Mouse (Mus musculus) ovary, postnatal 10 days (tissue): Measurements from ENCODE around the gene Pik3r1.

Source experiments
- DNase-seq: peaks from one replicate; pipeline ENCODE4 v3.0.0; 2022; ENCODE audit warnings: low spot score

The Pik3r1 gene

DNA sequence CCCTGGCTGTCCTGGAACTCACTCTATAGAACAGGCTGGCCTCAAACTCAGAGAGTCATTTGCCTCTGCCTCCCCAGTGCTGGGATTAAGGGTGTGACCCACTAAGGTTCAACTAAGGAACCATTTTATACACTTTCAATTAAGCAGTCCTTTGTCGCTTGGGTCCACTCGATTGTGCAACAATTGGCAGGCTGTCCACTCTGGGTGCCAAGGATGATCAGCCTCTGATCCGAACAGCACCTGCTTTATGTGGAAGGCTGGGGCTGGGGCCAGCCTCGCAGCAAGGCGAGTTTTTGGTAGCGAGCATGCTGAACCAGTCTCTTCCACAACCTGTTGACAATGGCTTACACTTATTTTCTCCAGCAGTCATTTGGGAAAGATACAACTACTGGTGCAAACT, 29.2 kb downstream of the Pik3r1 start:
- no peak for DNase-seq

DNA sequence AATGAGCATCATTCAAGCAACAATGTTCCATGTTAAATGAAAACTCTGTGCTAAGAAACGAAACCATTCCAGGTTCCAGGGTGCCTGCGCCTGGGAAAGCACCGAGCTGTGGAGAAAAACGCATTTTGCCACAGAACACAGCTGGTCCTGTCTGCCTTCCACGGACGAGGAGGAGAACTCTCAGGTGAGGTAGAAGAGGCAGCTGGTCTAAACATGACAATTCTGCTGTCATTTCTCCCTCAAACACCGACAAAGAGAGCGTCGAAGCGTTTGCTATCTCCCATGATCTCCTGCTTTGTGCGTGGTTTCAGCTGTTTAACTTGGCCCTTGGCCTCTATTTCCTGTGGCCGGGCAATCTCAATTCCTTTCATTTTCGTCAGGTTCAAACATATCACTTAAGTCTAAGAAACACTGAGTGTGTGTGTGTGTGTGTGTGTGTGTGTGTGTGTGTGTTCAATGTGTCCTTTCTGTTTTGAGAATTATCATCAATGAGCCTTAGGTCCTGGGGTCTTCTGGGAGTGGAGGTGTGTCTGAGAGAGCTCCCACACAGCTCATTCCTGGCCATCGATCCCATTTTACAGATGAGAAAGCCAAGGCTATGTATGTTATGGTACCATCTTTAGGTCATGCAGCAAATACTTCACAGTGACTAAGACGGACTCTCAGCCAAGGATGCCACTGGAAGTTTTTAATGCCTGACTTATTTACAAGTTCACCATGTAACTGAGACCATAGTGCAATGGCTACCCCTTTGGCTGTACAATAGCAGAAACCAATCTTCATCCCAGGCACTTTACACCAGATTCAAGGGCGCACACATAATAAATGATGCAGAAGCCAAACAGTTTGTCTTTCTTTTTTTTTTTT, 31.3 kb downstream of the Pik3r1 start:
- DNase-seq = no peak

DNA sequence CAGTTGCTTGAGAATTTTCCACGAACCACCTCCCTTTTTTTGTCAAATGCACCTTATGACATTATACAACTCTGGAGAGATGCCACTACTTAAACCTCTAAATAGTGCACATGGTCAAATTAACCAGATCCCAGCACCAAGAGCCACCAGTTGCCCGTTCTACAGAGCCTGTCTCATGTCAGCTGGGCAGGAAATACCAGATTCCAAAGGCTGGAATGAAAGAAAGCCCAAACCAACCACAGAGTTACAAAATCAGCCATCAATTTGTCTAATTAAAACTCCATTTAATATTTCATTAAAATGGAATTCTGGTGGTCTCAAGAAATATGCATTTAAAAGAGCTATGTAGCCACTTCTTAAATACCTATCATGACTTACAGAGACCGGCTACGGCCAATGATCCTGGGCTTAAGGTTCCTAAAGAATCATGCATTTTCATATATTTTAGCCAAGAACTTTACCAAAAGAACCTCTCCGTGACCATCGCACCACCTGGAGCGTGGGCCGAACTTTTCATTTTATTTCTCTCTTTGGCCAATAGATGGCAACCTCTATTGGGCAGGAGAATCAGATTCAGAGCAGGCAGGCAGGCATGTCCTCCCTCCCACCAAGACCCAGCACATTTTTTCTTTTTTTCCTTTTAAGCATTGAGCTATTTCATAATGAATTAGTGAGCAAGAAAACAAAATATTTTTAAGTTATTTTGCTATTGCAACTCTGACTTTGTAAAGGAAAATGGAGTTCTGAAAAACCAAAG, 32.5 kb downstream of the Pik3r1 start:
- DNase-seq = no peak

DNA sequence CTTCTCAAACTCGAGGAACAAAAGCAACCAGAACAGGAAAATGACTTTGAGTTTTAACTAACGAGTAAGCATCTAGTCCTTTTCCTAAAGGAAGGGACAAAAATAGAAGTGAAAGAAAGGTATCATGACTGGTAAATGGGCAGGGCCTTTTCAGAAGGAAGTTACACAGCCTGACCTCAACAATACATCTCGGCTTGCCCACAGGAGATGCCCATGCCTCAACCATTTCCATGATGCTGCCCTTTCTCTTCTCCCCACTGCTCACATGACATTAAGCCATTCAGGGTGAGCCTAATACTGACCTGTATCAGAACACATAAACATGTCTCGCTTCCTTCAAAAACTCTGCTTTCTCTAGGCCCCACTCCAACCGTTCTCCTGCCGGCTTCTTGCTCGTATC, 33.8 kb downstream of the Pik3r1 start:
- DNase-seq = no peak

DNA sequence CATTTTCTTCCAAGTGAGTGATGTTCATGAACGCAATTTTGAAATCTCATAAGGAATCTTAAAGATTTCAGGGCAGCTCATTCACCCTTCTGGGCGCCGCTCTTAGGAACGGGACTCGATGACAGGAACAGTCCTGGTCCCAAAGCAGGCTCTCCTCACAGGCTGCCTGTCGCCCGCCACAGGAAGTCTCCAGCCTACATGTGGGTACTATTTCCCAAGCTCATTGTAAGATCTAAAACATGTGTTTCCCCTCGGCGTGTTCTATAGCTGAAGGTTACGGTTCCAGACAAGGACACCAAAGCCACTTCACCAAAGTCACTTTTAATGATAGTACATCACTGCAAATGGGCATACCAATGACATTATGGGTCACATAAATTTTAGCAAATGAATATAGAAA, 35.3 kb downstream of the Pik3r1 start:
- no peak for DNase-seq

DNA sequence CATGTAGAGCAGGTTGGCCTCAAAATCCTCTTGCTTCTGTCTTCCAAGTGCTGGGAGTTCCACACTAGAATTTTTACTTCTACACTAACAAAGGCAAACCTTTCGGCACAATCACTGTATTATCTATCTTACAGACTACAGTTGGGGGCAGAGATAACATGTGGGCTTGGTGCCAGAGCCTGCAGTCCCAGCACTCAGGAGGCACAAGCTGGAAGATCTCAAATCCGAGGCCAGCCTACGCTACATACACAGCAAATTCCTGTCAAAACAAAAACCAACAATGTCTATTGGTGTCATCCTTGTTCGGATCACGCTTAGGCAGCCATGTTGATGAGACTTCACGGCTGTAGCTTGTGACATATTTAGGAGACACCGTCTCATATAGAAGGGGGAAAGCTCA, 36.2 kb downstream of the Pik3r1 start:
- DNase-seq = no peak

DNA sequence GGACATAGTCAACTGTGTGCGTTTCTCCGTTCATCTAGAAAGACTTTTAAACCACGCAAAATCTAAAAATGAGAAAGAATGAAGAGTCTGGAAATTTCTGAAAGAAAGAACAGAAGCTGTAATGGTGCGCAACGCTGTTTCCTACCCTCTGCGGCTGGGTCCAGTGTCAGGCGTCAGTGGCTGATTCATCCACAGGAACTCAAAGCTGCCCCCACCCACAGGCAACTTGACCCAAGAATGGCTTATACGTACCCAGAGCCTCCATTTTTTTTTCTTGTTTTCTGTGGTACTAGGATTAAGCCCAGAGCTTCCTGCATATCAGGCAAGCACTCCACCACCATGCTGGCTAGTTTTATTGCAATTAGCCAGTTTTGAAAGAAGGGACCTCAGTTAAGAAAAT, 37.7 kb downstream of the Pik3r1 start:
- no peak for DNase-seq

DNA sequence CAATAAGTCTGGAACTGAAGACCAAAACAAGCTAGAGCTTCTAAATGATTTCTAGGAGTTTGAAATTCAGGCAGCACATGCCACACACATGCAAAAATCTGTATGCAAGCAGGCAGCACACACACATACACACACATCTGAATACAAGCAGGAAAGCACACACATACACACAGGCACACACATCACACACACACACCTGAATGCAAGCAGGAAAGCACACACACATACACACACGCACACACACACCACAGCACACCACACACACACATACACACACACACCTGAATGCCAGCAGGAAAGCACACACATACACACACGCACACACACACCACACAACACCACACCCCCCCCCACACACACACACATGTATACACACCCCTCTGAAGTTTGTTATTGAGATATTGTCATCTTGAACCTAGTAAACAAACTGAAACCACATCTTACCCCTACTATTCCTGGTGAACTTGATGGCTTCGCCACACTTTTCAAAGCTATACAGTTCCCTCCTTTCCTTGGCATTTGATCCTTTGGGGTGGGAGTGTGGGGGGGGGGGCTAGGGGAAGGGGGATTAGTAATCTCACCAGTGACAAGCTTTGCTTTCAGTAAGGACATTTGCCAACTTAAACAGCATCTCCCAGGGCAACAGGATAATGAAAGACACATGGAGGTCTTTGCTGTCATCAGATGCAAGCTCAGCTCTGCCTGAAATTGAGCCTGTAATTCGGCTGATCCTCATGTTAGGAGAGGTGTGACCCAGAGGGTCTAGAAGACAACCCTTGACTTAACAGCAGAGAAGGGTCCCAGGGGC, 38.6 kb downstream of the Pik3r1 start:
- no peak for DNase-seq

DNA sequence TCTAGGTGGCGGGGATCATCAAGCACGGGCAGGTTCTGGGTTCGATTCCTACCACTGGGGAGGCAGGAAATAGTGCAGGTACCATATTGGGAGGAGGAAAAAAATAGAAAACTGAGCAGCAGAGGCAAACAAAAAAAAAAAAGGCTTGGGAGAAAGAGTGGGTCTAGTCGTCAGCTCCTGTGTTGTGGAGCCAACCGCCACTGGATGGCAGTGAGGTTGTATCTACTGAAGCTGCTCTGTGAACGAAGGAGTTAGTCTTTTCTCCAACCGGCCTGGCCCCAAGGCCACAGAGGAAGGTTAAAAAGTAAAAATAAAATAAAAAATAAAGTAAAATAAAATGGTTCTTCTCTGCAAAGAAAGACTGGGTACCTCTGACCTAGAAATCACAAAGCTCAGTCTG, 39.2 kb downstream of the Pik3r1 start:
- no peak for DNase-seq

DNA sequence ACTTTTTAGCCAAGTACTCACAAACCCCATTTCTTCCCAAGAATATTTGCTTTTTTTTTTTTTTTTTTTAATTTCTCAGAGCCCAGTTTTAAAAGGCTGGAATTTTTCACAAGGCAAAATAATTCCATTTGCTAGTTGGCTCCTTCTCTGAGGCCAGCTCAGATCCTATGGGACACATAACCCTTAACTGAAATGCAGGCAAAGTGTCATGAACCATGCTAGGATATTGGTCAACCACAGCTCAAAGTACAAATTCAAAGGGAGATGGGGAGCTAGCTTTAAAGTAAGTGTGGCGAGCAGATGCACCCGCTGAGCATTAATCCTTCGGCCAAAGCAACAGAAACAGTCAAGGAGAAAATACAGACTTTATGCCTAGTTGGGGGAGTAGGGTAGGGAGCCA, 39.7 kb downstream of the Pik3r1 start:
- DNase-seq = no peak

DNA sequence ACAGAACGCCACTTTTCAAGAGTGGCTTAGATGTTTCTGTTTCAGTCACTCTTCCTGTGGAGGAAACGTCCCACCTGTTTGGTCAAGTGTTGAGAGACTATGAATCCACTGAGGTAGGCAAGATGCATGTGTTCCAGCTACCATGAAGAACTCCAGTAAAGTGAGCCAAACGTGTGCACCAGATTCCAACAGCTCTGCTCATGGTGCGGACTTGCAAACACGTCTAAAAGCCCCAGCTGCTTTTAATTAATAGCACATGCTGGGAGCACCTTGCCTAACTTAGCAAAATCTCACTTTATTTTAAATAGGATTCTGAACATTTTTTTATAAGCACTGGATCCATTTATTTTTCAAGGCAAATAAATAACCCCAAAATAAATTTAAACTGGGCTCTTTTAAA, 40.2 kb downstream of the Pik3r1 start:
- no peak for DNase-seq

DNA sequence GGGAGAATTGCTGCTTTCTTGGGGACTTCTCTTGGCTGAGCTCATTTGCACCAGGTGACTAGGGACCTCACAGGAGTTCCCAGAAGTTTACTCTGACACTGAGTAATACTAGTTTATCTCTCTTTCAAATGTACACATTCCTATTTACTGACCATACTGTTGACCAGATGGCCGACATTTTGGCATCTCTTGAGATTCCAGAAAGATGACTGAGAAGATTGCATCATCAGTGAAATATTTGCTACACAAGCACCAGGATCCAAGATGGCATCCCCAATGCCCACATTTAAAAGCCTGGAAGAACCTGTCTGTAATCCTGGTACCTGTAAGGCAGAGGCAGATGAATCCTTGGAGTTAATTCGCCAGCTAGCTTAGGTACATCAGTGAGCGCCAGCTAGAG, 41.1 kb downstream of the Pik3r1 start:
- DNase-seq = no peak

DNA sequence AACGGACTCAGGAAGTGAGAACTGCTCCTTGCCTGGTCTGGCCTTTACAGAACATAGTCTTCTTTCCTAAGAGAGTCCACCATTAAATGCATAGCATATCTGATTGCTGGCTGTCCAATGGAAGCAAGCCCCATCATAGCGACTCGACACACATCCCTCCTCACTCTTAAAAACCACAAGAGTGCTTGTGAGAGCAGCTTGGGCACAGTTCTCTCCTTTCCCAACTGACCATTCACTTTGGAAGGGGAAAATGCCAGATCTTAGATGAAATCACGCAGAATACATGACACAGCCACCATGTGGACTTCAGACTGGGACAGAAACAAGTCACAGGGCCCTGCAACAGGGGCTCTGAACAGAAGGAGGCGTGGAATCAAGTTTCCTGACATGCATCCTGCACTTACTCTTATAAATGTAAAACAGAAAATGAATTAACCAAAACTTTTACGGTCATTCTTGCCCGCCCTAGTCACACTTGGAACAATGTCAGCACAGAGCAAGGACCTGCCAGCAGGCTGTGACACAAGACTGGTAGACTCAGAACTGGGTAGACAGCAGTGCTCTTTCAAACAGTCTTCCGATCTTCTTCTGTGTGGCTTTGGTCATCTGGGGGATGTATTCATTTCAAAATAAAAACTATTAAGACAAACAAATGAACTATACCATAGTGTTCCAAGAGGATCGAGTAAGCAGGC, 46.0 kb downstream of the Pik3r1 start:
- DNase-seq = no peak

DNA sequence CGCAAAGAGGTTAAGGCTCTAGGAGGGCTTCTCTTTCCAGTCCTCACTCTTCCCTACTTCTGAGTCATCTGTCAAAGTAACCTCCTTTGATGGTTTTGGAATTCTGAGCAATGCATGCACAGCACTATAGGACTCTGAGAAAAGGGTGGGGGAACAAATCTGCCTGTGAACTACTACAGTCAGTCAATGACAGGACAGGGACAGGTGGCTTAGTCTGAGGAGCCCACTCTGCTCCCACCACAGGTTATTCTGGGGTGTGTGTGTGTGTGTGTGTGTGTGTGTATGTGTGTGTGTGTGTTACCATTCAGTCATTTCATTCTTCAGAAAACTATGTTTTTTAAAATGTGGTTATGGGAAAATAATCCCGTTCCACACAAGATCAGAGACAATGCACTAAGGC, 46.9 kb downstream of the Pik3r1 start:
- no peak for DNase-seq

DNA sequence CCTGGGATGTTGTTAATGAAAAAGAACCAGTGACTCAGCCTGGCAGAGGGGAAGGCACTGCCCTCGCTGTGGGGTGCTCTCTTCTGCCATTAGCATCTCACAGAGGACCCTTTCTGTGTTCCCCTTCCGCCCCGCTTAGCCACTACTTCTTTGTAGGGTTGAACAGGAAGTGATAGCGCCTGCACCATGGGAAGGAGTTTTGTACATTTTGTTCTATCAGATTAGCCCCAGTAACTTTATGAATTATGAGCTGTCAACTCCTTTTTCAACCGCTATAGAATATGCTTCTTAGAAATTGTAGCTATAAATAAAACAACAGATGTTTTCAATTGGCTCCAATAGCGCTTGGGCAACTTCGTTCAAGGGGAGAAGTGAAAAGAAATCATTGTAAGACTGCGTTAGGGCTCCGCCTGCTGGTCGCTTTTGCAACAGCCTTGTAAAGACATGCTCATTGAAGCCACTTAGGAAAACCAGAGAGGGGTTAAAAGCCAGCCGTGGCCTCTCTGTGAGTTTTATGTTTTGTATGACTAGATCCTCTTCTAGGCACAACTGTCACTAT, 48.6 kb downstream of the Pik3r1 start:
- DNase-seq = peak; percentile 68

DNA sequence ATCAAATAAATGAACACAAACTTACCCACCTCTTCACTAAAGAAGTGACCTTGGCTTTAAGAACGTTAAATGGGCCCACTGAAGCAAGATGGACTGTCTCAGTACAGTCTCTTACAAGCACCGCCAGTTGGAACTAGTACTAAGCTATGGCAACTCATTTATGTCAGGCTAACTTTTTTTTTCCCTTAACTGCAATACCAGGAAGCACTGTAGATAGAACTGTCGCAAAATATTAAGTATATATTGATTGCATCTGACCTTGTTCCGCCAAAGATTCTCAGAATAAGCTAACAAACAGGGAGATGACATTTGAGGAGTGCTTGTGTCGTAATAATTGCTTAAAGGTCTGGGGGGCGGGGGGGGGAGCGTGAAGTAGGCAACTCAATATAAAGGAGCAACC, 49.3 kb downstream of the Pik3r1 start:
- no peak for DNase-seq

DNA sequence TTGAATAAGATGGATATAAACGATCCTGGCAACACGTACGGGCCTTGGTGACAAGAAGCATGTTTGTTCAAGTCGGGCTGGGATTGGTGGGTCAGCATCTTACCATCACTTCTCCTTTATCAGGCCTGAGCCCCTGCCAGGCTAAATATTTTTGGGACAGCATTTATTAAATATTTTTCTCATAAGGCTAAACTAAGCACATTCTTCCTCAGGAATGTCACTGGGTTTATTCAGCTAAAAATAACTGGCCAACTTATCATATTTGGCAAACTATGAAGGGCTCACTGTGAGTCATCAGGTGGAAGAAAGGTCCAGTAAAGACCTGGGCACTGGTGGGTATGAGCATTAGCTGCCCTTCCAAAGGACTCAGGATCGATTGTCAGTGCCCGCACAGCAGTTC, 50.2 kb downstream of the Pik3r1 start:
- DNase-seq = no peak

DNA sequence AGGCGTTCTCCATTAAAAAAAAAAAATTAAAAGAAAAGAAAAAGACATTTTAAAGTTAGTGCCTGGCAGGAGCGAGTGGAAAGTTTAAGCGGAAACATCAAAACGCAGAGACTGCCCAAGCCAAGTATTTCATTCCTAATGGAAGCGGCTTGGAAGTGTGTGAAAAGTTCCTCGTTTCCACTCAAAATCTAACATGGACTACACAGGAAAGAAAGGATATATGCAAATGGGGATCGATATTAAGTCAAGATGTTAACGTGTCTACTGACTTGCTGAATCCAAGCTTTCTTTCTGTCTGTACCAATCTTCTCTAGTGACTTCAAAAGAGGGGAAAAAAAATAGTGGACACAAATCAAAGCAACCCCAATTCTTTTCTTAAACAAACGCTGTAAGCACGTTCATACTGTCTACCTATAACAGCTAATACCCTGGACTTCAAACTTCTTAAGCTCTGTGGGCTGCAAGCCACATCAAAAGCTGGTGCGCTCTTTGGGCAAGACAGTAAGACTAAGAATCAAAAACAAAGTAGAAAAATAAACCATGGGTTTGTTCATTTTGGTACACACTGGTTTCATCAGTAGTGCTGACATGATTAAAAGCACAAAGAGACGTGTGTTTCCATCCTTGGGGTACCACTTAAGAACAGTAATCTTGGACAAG, 54.5 kb downstream of the Pik3r1 start:
- no peak for DNase-seq

DNA sequence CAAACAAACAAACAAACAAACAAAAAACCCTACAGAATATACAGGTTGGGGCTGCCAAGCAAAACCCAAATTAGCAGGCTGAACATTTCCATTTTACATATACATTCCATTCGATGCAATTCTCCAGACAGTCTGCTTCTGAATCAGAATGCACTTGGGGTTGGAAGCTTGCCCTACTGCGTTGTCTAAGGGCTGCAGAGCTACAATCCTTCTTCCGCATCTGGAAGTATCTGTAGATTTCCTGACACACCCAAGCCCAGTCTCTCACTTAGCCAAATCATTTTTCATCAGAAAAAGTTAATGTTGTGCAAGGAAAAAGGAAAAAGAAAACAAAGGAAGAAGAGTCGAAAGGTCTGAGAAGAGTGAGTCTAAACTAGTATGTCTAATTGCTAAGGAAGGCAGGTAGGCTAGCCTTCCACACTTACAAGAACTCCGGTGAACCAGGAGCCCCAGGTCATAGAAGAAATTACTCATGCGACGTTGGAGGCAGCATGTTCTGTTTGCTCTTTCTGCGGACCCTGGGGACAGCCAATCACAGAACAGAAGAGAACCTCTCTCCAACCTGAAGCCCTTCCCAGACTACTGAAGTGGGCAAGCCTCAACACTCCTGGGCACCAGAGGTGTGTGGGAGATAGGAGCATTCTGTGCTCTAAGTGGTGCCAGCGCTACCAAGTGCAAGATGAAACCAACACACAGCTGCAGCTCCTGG, 55.1 kb downstream of the Pik3r1 start:
- DNase-seq = no peak

DNA sequence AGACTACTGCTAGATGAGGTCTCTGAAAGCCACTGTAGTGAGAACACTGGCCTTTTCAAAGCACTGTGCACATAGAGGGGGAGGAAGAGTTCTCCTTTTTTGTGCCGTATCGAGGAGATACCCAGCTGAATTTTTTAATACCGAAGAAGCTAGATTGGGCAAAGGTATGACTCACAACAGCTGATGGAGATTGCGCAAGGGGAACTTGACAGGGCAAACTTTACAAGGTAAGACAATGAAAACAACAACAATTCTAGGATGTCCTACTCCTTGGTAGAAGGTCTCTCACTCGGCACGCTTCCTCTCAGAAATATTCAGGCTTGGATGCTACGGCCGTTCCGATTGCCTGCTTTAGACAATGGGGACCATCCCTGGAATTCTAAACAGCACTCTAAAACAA, 55.9 kb downstream of the Pik3r1 start:
- no peak for DNase-seq

DNA sequence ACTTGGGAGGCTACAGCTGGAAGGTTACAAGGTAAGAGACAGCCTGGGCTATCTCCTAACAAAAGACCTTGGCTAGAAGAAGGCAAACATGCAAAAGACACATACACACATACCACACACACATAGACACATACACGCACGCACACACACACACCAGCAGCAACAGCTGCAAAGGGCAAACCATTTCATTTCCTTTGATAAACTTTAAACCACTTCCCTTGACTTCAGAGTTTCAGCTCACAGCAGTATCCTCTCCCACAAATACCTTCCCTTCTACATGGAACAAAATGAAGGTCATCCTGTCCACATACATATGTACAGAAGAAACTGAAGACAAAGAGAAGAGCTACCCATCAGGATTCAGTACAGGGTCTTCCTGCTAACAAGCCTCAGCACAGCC, 56.7 kb downstream of the Pik3r1 start:
- DNase-seq = no peak
